Mouse (Mus musculus): ENCODE data around the gene 4930442H23Rik. TPM values are rescaled to one million over a fixed set of nuclear protein-coding genes. Genes with fewer than 3 reads are reported as not detected.
A peak's percentile ranks its signal among the peaks of the same experiment; 100 is the strongest.
"Not testable (repeated sequence)": the region's sequence is repeated elsewhere in the genome, so short reads cannot be mapped to it uniquely, and the experiment has no call there.

4930442H23Rik gene
- total RNA-seq (2021): not detected
- long read RNA-seq: 0 reads

DNA sequence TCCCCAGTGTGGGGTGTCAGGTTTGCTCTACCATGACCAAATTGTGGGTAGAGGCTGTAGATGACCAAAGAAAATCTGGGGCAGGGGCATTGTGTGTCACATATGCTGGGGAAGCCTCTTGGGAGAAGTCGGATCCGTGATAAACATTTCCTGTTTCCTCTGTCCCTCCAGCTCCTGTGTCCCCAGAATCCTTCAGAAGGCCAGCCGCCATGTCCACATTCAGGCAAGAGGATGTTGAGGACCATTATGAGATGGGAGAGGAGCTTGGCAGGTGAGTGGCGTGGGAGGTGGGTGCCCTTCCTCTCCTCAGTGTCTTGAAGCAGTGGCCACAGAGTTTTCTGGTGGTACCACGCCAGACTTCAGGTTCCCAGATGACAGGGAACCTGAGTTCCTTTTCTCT lies at the start of gene 4930442H23Rik:
Gene 4930442H23Rik, minus strand, starts transcription at position 45 of the 400 bp plus-strand sequence.
- DNase-seq (ENCODE audit: low spot score in 2 of 2): no peak

DNA sequence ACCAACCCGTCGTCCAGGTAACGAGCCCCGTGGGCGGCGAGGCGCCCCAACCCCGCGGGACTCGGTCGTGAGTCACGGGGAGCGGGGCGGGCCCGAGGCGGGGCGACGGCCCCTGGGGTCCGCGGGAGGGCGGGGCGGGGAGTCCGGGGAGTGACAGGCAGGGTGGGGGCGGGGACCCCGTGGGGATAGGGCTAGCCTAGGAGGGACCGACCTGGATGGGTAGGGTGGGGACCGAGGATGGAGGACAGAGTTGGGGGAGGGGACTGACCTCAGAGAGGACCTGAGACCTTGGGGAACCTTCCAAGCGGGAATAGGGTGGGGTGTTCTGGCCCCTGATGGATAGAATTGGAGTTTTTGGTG lies 49.6 kb upstream of the 4930442H23Rik start:
- DNase-seq (ENCODE audit: low spot score in 2 of 2): no peak

GRCm38 (mm10) chr10:81232580-81233225 lies 49.1 kb upstream of the 4930442H23Rik start, which contains the start of gene Zfr2:
TSS of gene Zfr2 (plus strand) at chr10:81233155.
- peak; percentile 90 to 92 for DNase-seq (ENCODE audit: low spot score in 2 of 2)

DNA sequence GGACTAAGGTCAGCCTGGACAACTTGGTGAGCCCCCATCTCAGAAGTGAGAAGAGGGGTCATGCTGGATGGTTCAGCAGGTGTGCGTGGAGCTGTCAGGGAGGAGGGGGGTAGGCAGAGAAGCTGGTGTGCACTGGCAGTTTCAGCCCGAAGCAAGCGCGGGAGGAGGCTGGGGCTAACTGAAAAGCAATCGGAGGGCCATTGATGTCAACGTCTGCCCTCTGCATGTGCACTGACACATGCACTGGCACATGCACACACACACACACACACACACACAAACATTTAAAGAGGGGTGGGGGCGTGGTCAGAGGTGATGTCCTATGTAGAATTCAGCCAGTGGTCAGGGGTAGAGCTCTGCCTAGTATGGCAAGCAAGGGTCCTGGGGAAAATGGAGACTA lies 47.8 kb upstream of the 4930442H23Rik start:
- no peak for DNase-seq (ENCODE audit: low spot score in 2 of 2)

- DNase-seq (ENCODE audit: low spot score in 2 of 2): peak; percentile 79 to 90
Measured at GRCm38 (mm10) chr10:81230438-81231332, 47.0 kb upstream of the 4930442H23Rik start, which contains the start of gene Atcay. TSS of gene Atcay (minus strand) at chr10:81230833.

DNA sequence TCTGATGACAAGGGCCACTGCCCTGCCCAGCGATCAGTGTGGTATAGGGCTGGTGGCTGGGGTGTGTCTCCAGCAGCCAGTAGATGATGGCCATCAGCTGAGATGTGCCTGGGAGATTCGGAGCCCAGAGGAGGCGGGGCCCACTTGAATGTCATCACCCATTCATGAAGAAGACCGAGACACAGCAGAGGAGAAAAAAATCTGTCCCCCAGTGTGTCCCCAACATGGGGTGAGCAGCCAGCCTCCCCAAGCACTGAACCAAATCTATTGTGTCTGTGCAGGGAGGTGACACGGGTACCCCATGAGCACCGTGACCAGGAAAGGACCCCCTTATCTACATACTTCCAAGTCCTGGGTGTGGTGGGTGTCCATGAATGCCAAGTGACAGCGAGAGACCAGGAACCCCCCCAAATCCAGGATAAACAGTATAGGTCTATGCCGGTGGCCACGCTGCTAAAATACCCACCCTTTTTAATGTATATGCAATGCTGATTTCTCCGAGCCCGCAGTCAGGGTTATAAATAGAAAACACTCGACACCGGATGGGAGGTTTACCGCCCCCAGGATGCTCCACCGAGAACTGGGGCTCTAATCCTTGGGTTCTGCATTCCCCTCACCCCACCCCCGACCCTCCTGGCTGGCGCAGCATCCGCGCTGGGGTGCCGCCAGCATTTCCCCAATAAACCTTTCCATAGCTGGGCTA lies 46.2 kb upstream of the 4930442H23Rik start:
- DNase-seq (ENCODE audit: low spot score in 2 of 2): peak in 1 of 2 experiments; percentile 54

- DNase-seq (ENCODE audit: low spot score in 2 of 2): not testable (repeated sequence)
Measured at GRCm38 (mm10) chr10:81223731-81224130, 40.1 kb upstream of the 4930442H23Rik start.

GRCm38 (mm10) chr10:81221402-81222015 lies 37.9 kb upstream of the 4930442H23Rik start:
- no peak for DNase-seq (ENCODE audit: low spot score in 2 of 2)

DNA sequence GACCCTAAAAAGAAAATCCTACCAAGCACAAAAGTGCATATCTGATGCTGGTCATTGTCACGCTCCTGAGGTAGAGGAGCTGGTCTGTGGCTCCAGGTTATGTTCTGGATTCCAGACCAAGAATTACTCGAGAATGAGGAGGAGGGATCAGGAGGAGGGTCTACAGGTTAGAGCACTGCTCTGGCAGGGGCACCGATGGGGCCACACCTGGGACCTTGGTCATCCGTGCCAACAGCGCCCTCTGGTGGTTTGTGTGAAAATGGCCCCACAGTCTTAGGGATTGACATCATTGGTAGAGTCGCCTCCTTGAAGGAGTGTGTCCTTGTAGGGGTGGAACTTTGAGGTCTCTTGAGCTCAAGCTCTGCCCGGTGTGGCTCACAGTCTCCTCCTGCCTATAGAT lies 34.3 kb upstream of the 4930442H23Rik start:
- DNase-seq (ENCODE audit: low spot score in 2 of 2): peak in 1 of 2 experiments; percentile 57

DNA sequence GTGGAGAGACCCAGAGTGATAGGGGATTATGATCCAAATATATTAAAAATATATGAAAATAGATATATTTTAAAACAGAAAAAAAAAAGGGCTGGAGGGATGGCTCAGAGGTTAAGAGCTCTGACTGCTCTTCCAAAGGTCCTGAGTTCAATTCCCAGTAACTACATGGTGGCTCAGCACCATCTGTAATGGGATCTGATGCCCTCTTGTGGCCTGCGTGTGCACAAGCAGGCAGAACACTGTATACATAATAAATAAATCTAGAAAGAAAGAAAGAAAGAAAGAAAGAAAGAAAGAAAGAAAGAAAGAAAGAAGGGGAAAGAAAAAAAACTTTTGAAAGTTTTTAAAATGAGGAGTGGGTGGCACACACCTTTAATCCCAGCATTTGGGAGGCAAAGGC lies 33.6 kb upstream of the 4930442H23Rik start:
- DNase-seq (ENCODE audit: low spot score in 2 of 2): not testable (repeated sequence)

GRCm38 (mm10) chr10:81216810-81217209 lies 33.2 kb upstream of the 4930442H23Rik start:
- no peak for DNase-seq (ENCODE audit: low spot score in 2 of 2)

DNA sequence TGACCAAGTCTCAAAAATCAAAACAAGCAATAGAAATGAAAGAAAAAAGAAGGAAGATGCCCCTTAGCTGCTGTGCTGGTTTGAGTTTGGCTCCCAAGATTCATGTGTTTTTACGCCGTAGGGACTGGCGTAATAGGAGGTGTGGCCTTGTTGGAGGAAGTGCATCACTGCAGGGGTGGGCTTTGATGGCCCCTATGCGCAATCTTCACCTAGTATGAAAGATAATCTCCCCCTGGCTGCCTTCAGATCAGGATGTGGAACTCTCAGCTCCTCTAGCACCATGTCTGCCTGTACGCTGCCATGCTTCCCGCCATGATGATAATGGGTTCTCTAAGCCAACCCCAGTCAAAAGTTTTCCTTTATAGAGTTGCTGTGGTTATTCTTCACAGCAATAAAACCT lies 32.6 kb upstream of the 4930442H23Rik start:
- DNase-seq (ENCODE audit: low spot score in 2 of 2): no peak

DNA sequence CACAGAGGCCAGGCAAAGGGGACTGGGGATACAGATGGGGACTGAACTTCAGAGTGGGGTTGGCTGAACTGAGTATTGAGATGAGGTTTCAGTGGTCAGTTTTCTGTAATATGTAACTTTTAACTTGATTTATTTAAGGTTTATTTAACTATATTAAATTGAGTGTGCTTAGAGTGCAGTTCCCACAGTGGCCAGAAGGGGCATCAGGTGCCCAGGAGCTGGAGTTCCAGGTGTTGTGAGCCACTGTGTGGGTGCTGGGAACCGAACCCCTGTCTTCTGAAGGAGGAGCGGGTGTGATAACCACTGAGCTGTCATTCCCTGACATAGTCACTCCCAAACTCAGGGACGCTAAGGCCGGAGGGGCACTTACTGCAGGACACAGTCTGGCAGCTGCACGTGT lies 26.5 kb upstream of the 4930442H23Rik start:
- DNase-seq (ENCODE audit: low spot score in 2 of 2): no peak

DNA sequence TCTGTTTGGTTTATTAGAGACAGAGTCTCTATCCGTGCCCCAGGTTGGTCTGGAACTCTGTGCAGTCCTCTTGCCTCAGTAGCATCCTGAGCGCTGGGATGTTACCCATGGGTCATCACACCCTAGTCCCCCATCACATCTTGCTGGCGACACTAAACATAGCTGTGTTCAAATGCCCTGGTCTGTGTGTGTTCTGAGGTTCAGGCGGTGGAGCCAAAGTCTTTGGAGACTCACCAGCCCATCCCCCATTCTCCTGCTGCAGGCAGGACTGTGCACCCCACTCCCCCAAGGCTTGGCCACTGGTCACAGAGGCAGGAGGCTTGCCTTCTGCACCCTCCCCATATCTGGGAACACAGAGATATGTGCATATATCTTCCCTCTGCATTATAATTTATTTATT lies 20.5 kb upstream of the 4930442H23Rik start:
- DNase-seq (ENCODE audit: low spot score in 2 of 2): no peak

- DNase-seq (ENCODE audit: low spot score in 2 of 2): no peak
Measured at GRCm38 (mm10) chr10:81202978-81203720, 19.5 kb upstream of the 4930442H23Rik start.

DNA sequence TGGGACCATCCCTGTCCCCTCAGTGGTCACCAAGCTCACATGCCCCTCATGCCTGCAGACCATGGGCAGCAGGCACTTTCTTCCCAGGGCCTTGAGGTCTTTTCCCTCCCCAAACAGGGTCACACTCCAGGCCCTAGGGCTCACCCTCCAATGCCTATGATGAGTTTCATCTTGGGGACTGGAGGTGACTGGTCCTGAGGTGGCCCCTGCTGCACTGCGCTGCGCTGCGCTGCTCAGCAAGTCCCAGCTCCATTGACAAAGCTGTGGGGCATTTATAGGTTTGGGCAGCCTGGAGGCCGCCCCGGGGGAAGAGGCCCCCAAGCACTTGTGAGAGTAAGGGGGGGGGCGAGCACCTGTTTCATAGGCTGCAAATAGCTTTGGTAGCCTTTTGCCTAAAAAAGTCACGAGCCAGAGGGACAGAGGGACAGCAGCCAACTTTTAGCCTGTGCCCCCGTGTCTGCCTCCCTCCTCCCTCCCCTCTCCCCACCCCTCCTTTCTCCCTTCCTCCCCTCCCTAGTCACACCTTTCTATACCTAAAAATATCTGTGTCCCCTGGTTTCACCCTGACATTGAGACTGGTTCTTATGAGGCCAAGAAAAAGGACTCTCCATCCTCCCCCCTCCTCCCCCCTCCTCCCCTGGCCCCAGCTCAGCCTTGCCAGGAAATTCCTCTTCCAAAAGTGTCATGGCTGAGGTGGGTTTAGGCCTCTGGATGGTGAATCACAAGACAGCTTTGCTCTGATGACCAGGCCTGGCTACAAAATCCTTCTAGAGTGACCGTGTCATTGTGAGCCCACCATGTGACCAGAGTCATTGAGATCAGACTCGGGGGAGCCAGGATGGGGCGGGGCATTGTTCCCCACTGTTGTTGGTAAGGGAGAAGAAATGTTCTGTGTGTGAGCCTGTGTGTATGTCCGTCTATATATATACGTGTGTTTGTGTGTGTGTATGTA lies 18.4 kb upstream of the 4930442H23Rik start, which contains the start of gene Nmrk2:
Gene Nmrk2, minus strand, starts transcription at position 245 of the 952 bp plus-strand sequence.
- DNase-seq (ENCODE audit: low spot score in 2 of 2): no peak

GRCm38 (mm10) chr10:81200605-81201287 lies 17.1 kb upstream of the 4930442H23Rik start:
- DNase-seq (ENCODE audit: low spot score in 2 of 2): no peak

- no peak for DNase-seq (ENCODE audit: low spot score in 2 of 2)
Measured at GRCm38 (mm10) chr10:81200141-81200540, 16.5 kb upstream of the 4930442H23Rik start.

DNA sequence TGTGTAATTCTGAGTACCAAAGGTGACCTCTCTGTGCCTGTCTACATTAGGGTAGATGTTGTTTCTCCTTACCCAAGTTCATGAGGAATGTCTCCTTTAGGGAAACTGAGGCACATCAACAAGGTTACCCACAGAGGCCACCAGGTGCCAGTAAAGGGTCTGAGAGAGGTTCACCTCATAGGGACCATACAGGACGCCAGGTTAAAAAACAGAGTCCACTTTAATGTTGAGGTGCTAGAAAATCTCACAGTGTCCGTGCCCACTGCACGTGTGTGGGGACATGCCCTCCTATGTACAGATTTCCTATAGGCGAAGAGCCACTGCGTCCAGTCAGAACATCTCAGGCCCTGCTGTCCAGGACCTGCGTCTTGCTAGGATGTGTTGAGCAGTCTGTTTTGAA lies 15.3 kb upstream of the 4930442H23Rik start:
- no peak for DNase-seq (ENCODE audit: low spot score in 2 of 2)

All from layer of hippocampus, adult 18-20 months (tissue).